Mouse (Mus musculus): ENCODE results near the gene Hmbs.

The Hmbs gene

GRCm38 (mm10) chr9:44305466-44306079 lies 38.5 kb downstream of the Hmbs start, which contains the start of gene Hinfp:
Gene Hinfp (minus strand): TSS chr9:44305671.
- ChIA-PET CTCF (interaction anchor here in 3 of 4 experiments (0.5 to 1.3 kb wide), 6 partner anchors 13 to 229 kb away, joined by 3 to 6 read pairs (median 4); partner anchors contain the start of gene Nlrx1 (in 1 of the 3)), POLR2A (interaction anchor here (0.5 to 5.7 kb wide), 58 partner anchors 8 to 861 kb away, joined by 3 to 87 read pairs (median 4); partner anchors contain the start of genes H2afx (in 4 of the 4), C2cd2l (in 3 of the 4), Dpagt1 (in 3 of the 4) and Hyou1 (in 3 of the 4))

- ChIA-PET CTCF (interaction anchor here in 3 of 4 experiments (0.6 to 1.9 kb wide), 3 partner anchors 11 to 32 kb away, joined by 3 to 4 read pairs (median 3); no protein-coding TSS in a partner anchor), POLR2A (interaction anchor here in 3 of 4 experiments (0.7 to 4.5 kb wide), 11 partner anchors 11 to 98 kb away, joined by 3 to 28 read pairs (median 4); partner anchors contain the start of genes H2afx (in 2 of the 3), C2cd2l (in 1 of the 3) and Hyou1 (in 1 of the 3))
Measured at GRCm38 (mm10) chr9:44300001-44300400, 44.0 kb downstream of the Hmbs start.

- ChIA-PET CTCF (interaction anchor here (0.6 to 1.4 kb wide), 33 partner anchors 9 to 313 kb away, joined by 3 to 8 read pairs (median 4); partner anchors contain the start of genes C2cd2l (in 2 of the 4), Cbl (in 1 of the 4), Dpagt1 (in 1 of the 4) and Hmbs (in 1 of the 4)), POLR2A (interaction anchor here in 3 of 4 experiments (0.5 to 2.6 kb wide), 27 partner anchors 10 to 196 kb away, joined by 3 to 22 read pairs (median 3); partner anchors contain the start of genes H2afx (in 3 of the 3), Hinfp (in 3 of the 3), C2cd2l (in 2 of the 3) and Hmbs (in 2 of the 3))
Measured at GRCm38 (mm10) chr9:44292490-44292889, 51.5 kb downstream of the Hmbs start.

GRCm38 (mm10) chr9:44288959-44289291 lies 55.1 kb downstream of the Hmbs start:
- ChIA-PET CTCF (interaction anchor here (0.5 to 2.9 kb wide), 9 partner anchors 10 to 425 kb away, joined by 3 to 12 read pairs (median 3); partner anchors contain the start of genes Nlrx1 (in 2 of the 4) and Ccdc153 (in 1 of the 4)), POLR2A (interaction anchor here in 3 of 4 experiments (0.5 to 3.4 kb wide), 30 partner anchors 11 to 208 kb away, joined by 3 to 29 read pairs (median 4); partner anchors contain the start of genes C2cd2l (in 3 of the 3), Ccdc84 (in 2 of the 3), H2afx (in 2 of the 3) and Hmbs (in 2 of the 3))

GRCm38 (mm10) chr9:44288076-44288958 lies 55.7 kb downstream of the Hmbs start, which contains the start of gene Abcg4:
Gene Abcg4 (minus strand): TSS chr9:44288615.
- POLR2A ChIA-PET: interaction anchor here in 3 of 4 experiments (0.5 to 3.4 kb wide), 41 partner anchors 11 to 313 kb away, joined by 3 to 29 read pairs (median 4); partner anchors contain the start of genes C2cd2l (in 3 of the 3), Ccdc84 (in 2 of the 3), Dpagt1 (in 2 of the 3) and H2afx (in 2 of the 3)

GRCm38 (mm10) chr9:44287401-44288075 lies 56.5 kb downstream of the Hmbs start:
- ChIA-PET POLR2A (interaction anchor here (0.5 to 3.4 kb wide), 29 partner anchors 12 to 314 kb away, joined by 3 to 29 read pairs (median 4); partner anchors contain the start of genes C2cd2l (in 2 of the 4), Ccdc84 (in 2 of the 4), Dpagt1 (in 2 of the 4) and H2afx (in 2 of the 4)), CTCF (interaction anchor here in 3 of 4 experiments (0.5 to 2.9 kb wide), 10 partner anchors 9 to 168 kb away, joined by 3 to 12 read pairs (median 4); partner anchors contain the start of genes Cbl (in 2 of the 3), Ccdc153 (in 1 of the 3), Nlrx1 (in 1 of the 3) and Vps11 (in 1 of the 3))

More at GRCm38 (mm10) chr9:44288076-44288958, 55.7 kb downstream of the Hmbs start, which contains the start of gene Abcg4:
- CTCF ChIA-PET: interaction anchor here (0.5 to 2.9 kb wide), 9 partner anchors 9 to 222 kb away, joined by 3 to 12 read pairs (median 3); partner anchors contain the start of genes Nlrx1 (in 2 of the 4), Ccdc153 (in 1 of the 4) and Vps11 (in 1 of the 4)

GRCm38 (mm10) chr9:44287003-44287400 lies 57.0 kb downstream of the Hmbs start:
- POLR2A ChIA-PET: interaction anchor here in 3 of 4 experiments (0.6 to 3.4 kb wide), 14 partner anchors 11 to 193 kb away, joined by 3 to 29 read pairs (median 10); partner anchors contain the start of genes C2cd2l (in 2 of the 3), Dpagt1 (in 2 of the 3), H2afx (in 2 of the 3) and Ccdc84 (in 1 of the 3)
- CTCF ChIA-PET: interaction anchor here in 3 of 4 experiments (0.5 to 2.9 kb wide), 8 partner anchors 13 to 167 kb away, joined by 3 to 12 read pairs (median 4); partner anchors contain the start of genes Cbl (in 2 of the 3), Ccdc153 (in 1 of the 3), Nlrx1 (in 1 of the 3) and Upk2 (in 1 of the 3)
